Mouse (Mus musculus): Measurements from ENCODE around the gene Olfr1297. TPM values are rescaled to one million over a fixed set of nuclear protein-coding genes. Genes with fewer than 3 reads are reported as not detected.

Olfr1297 gene
- under 1 TPM in 1 of 2 experiments, not detected in 1; 0.22 TPM for polyA plus RNA-seq (2017; shearing (Covaris generic))

DNA sequence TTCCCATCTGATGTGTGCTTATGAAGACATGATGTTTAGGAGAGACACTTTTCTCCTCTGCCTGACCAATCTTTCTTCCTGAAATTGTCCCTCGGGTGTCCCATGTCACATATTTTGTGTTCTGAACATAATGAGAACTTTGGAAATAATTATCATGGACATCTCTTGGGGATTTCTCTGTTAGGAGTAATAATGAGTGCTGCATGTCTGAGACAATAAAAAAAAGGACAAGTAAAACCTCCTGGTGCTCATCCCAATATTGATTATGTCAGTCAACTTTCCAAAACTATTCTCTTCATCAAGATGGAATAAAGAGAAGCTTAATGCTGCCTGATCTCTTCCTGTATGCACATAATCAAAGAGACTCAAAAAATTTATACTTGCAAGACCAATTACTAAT lies at the start of gene Olfr1297:
Gene Olfr1297, minus strand, starts transcription at position 101 of the 400 bp plus-strand sequence.

DNA sequence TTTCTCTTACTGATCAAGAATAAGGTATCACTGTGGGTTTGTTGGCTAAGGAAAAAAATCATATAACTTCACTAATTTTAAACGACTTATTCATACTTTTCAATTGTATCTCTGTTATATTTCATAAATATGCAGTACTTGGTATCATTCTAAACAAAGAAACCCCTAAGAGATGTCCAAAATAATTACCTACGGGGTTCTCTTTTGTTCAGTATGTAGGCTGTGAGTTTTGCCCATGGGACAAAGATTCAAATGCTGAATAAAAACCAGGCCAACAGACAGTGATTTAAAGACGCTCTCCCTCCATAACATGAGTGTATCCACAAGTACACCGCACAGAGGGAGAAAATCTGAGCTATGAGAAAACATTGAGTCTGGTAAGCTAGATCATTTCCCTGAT lies 34.8 kb upstream of the Olfr1297 start, which contains the start of gene Olfr1299:
Gene Olfr1299, plus strand, starts transcription at position 301 of the 400 bp plus-strand sequence.

DNA sequence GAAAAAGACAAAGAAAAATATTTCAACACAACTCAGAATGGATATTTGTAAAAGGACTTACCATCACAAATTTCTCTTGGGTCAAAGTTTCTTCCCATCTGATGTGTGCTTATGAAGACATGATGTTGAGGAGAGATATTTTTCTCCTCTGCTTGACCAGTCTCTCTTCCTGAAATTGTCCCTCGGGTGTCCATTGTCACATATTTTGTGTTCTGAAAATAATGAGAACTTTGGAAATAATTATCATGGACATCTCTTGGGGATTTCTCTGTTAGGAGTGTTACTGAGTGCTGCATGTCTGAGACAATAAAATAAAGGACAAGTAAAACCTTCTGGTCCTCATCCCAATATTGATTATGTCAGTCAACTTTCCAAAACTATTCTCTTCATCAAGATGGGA lies 22.8 kb upstream of the Olfr1297 start, which contains the start of gene Olfr1298:
Gene Olfr1298, minus strand, starts transcription at position 101 of the 400 bp plus-strand sequence.

DNA sequence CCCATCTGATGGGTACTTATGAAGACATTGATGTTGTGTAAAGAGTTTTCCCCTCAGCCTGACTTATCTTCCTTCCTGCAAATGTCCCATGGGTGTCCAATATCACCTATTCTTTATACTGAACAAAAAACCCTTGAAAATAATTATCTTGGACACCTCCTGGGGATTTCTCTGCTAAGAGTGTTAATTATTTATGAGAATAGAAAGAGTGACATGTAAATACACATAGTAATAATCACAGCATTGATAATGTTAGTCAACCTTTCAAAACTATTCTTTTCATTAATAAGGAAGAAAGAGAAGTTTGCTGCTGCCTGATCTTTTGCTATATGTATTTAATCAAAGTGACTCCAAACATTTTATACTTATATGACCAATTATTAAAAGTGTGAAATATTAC lies 56.7 kb downstream of the Olfr1297 start, which contains the start of gene Olfr1295:
Gene Olfr1295, minus strand, starts transcription at position 101 of the 400 bp plus-strand sequence.

Other genes with a start within 250 kb of the Olfr1297 start
- not detected for gene Olfr1286, start 203.4 kb downstream of the Olfr1297 start, polyA plus RNA-seq (2017; shearing (Covaris generic))
- not detected for gene Olfr1287, start 177.4 kb downstream of the Olfr1297 start, polyA plus RNA-seq (2017; shearing (Covaris generic))
- not detected for gene Olfr1288, start 152.4 kb downstream of the Olfr1297 start, polyA plus RNA-seq (2017; shearing (Covaris generic))
- gene Olfr1289, start 145.7 kb downstream of the Olfr1297 start, polyA plus RNA-seq (2017; shearing (Covaris generic)): not detected
- not detected for gene Olfr1290, start 132.7 kb downstream of the Olfr1297 start, polyA plus RNA-seq (2017; shearing (Covaris generic))
- under 1 TPM; 0.31 to 0.67 TPM for gene Olfr1291-ps1, start 129.3 kb downstream of the Olfr1297 start, polyA plus RNA-seq (2017; shearing (Covaris generic))
- under 1 TPM in 1 of 2 experiments, not detected in 1; 0.17 TPM for gene Olfr1293-ps, start 101.3 kb downstream of the Olfr1297 start, polyA plus RNA-seq (2017; shearing (Covaris generic))
- not detected for gene Olfr1294, start 86.2 kb downstream of the Olfr1297 start, polyA plus RNA-seq (2017; shearing (Covaris generic))
- not detected for gene Olfr1295, start 56.8 kb downstream of the Olfr1297 start, polyA plus RNA-seq (2017; shearing (Covaris generic))
- not detected for gene Olfr1298, start 22.7 kb upstream of the Olfr1297 start, polyA plus RNA-seq (2017; shearing (Covaris generic))
- not detected for gene Olfr1299, start 34.9 kb upstream of the Olfr1297 start, polyA plus RNA-seq (2017; shearing (Covaris generic))
- gene Olfr1301, start 124.5 kb upstream of the Olfr1297 start, polyA plus RNA-seq (2017; shearing (Covaris generic)): not detected
- gene Olfr1302, start 150.9 kb upstream of the Olfr1297 start, polyA plus RNA-seq (2017; shearing (Covaris generic)): not detected
- not detected for gene Olfr1303, start 193.8 kb upstream of the Olfr1297 start, polyA plus RNA-seq (2017; shearing (Covaris generic))